Mouse (Mus musculus) heart, adult 2 months (tissue): ENCODE measurements around the gene Nupr1l.

Source experiments
- EP300 ChIP-seq: fragments of 200-500 bp; IDR thresholded peaks from 2 replicates; pipeline ENCODE4 v1.6.1; 2011; ENCODE audit warnings: low read depth, low read length, control low read depth; ENCODE audit not compliant: insufficient read depth
- POLR2A ChIP-seq: fragments of 200-500 bp; IDR thresholded peaks from 2 replicates; pipeline ENCODE4 v1.6.1; 2011; ENCODE audit warnings: mild to moderate bottlenecking, low read depth, low read length, control low read depth; ENCODE audit not compliant: insufficient read depth

- TF ChIP-seq POLR2A (no peak), EP300 (no peak)
Measured at GRCm38 (mm10) chr5:129919320-129919719, 11.0 kb downstream of the Nupr1l start.
